Mouse (Mus musculus) splenic B cell, adult 2 months (primary cell): ENCODE measurements around the gene Igsf21.

Experiments
- DNase-seq: peaks from one replicate; pipeline ENCODE4 v3.0.0-alpha.2; 2011; ENCODE audit warnings: low read depth, low spot score
- H3K27me3 ChIP-seq: 2 replicates; pipeline ENCODE4 v1.6.1; 2012; ENCODE audit warnings: mild to moderate bottlenecking, low read length, moderate library complexity, mixed read lengths; ENCODE audit not compliant: control insufficient read depth, poor library complexity, insufficient read depth, severe bottlenecking
- H3K36me3 ChIP-seq: 2 replicates; pipeline ENCODE4 v1.6.1; 2012; ENCODE audit warnings: mild to moderate bottlenecking, low read length, moderate library complexity, mixed read lengths; ENCODE audit not compliant: control insufficient read depth, poor library complexity, insufficient read depth, severe bottlenecking

Igsf21 gene

DNA sequence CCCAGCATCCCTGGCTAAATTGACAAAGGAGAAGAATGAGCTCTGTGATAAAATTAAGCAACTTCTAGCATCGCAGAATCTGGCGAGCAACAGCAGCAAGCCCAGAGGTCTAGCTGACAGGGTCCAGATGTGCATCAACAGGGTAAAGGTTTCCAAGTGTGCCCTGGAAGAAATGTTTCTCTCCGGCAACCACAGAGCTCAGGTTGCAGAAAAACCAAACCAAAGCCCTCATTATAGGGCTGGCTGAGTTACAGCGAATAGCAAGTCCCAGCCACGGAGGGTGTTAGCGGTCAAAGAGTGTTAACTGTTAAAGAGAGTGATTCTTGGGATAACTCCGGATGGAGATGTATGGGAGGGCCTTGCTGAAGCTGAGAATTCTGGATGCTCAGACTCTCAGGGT, 230.7 kb downstream of the Igsf21 start:
- H3K27me3 ChIP-seq = no peaks in the 10 kb centered on the region; the same call in 1 of the 2 replicates
- no peak for DNase-seq
- no peaks in the 10 kb centered on the region for H3K36me3 ChIP-seq

DNA sequence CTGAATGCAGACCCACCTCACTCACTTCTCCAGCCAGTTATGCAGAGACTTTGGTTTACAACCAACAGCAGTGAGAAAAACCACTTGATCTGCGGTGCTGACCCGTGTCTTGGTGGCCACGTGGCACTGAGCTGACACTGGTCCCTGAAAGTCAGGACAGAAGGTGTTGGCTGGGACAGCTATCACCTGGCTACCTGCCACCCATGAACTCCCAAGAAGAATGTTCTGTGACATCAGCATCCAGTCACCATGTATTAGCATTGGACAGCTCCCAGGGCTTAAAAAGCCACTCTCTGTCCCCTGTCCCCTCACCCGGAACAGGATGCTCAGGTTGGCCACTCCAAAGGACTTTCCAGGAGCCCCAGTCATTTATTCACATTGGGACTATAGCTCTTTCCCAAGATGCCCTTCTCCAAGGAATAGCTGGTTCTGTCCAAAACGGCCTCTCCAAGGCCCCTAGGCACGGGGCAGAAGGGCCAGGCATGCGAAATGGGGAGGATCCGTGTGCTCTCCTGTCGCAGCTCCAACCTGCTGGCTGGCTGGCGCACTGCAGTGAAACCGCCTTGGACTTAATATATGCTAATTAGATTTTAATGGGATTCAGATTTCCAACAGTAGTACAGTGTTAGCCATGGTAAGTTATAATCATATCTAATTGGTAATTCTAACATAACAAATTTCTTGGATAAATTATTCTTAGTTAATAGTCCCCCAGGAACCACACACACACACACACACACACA, 235.7 kb downstream of the Igsf21 start:
- no peaks in the 10 kb centered on the region for H3K27me3 ChIP-seq
- no peaks in the 10 kb centered on the region for H3K36me3 ChIP-seq
- no peak for DNase-seq

DNA sequence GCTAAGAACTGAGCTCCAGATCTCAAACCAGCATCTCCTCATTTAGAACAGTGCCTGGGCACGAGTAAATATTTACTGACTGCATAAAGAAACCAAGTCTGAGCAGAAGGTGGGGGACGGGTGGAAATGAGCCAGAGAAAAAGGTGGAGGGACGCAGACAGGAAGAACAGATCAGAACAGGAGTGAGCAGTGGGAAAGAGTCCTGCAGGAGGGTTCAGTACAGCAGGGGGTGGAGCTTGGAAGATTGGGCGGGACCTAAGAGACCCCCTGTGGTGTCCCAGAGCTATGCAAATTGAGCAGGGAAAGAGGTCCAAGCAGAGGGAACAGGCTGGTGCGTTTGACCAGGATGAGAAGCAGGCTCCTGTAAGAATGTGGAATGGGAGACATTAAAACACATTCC, 241.7 kb downstream of the Igsf21 start:
- Histone ChIP-seq H3K36me3 (no peaks in the 10 kb centered on the region), H3K27me3 (no peaks in the 10 kb centered on the region; the same call in 1 of the 2 replicates)
- DNase-seq = no peak

DNA sequence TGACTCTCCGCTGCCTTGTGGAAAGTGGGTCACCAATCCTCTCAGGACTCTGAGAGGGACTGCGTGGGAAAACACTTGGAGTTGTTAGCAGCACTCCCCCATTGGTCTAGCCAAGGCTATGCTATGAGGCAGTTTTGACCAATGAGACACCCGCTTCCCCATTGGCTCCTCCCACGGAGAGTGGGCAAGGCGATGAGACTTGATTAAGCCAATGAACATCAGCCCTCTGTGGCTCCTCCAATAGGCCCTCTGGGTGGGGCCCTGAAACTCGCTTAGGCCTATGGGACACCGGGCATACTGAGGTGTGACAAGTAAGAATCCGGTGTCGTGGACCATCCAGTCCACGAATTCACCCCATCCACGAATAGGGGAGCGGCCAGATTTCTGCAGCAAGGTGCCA, 242.4 kb downstream of the Igsf21 start:
- Histone ChIP-seq H3K36me3 (no peaks in the 10 kb centered on the region), H3K27me3 (no peaks in the 10 kb centered on the region; the same call in 1 of the 2 replicates)
- DNase-seq = peak; percentile 37

DNA sequence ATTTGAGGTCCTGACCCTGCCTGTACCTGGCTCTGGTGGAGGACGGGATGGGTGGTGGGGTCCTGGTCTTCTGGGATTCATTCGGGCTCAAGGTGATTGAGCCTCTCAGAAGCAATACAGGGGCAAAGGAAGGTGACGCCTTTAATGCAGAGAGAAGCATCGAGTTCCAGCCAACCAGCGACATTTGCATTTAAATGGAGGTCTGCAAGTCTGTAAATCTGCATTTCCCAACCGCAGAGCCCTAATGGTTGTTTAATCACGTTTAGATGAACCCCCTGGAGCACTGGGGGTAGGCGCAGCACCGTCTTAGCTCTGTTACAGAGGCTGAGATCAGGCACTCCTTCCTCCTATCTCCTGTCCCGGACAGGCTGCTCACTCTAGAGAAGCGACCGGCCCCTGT, 244.5 kb downstream of the Igsf21 start:
- Histone ChIP-seq H3K27me3 (no peaks in the 10 kb centered on the region; the same call in 1 of the 2 replicates), H3K36me3 (no peaks in the 10 kb centered on the region)
- no peak for DNase-seq

DNA sequence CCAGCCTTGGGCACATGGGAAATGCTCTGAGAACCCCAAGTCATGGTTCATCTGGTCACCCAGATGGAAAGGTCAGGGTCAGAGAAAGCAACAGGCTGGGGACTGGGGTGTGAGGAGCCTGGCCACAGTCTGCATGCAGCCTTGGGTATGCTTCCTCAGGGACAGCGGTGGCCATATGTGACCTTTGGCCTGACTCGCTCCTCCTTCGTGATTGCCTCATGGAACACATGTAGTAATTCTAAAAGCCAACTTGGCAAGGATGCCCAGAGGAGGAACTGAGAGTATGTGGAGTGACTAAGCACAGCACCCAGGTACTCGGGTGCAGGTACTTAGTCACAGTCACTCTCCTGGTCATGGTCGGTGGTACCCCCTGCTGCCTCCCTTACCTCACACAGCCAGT, 245.7 kb downstream of the Igsf21 start:
- no peaks in the 10 kb centered on the region; the same call in 1 of the 2 replicates for H3K27me3 ChIP-seq

DNA sequence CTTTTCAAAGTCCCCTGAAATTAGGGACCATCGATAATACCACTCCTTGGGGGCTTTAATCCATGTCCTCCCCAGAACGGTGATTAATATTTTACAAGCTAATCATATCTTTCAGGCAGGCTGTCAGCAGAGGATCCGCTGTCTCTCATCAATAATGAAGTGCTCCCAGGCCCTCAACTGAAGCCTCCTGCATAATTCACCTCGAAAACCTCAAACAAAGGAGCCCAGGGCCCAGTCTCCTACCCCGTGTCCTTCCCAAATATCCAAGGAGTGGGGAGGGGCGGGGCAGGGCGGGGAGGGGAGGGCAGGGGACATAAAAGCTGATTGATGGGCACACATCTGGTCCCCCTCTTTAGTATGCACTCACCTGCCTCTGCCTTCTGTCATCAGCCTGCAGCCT, 247.6 kb downstream of the Igsf21 start:
- H3K36me3 ChIP-seq = no peaks in the 10 kb centered on the region
- no peaks in the 10 kb centered on the region; the same call in 1 of the 2 replicates for H3K27me3 ChIP-seq
- no peak for DNase-seq

More for the DNA sequence above, 245.7 kb downstream of the Igsf21 start:
- DNase-seq = no peak
- no peaks in the 10 kb centered on the region for H3K36me3 ChIP-seq

DNA sequence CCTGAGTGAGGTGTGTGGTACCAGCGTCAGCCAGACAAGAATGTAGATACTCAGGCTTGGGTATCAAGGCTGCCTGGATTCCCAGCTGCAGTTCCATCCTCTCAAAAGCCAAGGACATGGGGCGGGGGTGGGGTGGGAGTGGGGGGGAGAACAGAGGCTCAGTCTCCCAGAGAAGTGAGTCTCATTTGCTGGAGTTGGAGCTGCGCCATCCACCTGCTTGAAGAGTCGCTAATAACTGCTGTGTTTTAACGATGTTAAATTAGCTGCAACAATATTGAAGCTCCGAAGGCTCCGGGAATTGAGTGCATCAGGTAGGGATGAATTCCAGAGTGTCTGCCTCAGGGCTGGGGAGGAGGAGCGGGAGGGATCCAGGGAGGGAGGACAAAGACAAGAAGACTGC, 250.9 kb downstream of the Igsf21 start:
- Histone ChIP-seq H3K27me3 (no peaks in the 10 kb centered on the region; the same call in 1 of the 2 replicates), H3K36me3 (no peaks in the 10 kb centered on the region)
- no peak for DNase-seq

DNA sequence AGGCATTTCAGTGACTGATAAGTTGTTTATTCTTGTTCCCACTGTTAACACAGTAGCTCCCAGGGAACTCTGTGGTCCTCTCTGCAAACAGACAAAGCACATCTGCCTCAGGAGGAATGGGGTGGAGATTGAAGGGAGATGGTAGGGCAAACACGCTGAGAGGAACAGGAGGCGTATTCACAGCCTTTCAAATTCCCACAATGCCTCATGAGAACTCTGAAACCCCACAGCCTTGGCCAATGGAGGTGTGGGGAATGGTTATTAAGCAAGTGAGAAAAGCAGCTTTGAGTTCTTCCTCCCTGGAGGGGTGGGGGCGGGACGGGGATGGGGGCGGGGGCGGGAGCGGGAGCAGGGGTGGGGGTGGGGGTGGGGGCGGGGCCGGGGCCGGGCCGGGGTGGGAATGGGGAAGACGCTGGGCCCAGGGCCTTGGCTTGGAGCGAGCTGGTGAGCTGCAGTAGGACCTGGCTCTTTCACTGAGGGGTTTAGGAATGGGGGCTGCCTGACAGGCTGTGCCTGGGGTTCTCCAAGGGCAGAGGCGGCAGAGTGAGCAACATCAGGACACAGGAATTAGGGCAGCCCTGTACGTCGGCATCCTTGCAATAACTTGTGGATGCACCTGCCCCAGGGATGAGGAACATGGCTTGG, 253.4 kb downstream of the Igsf21 start:
- no peak for DNase-seq
- Histone ChIP-seq H3K36me3 (no peaks in the 10 kb centered on the region), H3K27me3 (no peaks in the 10 kb centered on the region)

DNA sequence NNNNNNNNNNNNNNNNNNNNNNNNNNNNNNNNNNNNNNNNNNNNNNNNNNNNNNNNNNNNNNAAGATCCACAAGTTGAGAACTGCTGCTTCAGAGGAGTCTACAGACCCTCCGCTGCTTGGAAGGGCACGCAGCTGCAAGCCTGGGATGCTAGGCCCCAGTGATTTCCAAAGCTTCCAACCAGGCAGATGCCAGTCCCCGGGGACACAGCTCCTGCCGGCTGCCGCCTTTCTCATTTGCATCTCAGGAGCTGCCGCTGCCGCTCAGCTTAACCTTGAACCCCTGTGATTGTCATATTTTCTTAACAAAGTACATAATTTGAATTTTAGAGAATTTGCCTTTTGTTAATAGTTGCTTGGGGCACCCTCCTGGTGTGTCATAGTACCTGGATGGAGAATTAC, 259.7 kb downstream of the Igsf21 start:
- DNase-seq = no peak
- H3K36me3 ChIP-seq = no peaks in the 10 kb centered on the region

DNA sequence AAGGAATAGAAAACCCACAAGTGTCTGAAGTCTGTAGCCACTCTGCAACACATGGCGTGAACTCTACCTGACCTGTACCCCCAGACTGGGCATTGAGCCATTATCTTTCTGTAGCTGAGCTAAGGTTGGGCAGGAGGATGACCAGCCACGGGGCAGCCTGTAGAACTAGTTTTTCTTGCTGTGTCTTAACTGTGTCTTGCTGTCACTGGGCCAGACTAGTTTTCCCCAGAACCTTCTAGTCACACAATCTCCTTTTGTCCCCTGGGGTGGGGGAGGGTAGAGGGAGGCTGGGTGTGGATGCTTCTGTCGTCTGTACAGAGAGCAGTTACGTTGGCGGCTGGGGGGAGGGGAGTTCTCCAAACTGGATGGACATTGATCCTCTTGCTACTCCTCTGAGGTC, 267.9 kb downstream of the Igsf21 start:
- no peaks in the 10 kb centered on the region for H3K36me3 ChIP-seq
- no peak for DNase-seq
- no peaks in the 10 kb centered on the region for H3K27me3 ChIP-seq

More for the DNA sequence above, 259.7 kb downstream of the Igsf21 start:
- H3K27me3 ChIP-seq = no peaks in the 10 kb centered on the region

DNA sequence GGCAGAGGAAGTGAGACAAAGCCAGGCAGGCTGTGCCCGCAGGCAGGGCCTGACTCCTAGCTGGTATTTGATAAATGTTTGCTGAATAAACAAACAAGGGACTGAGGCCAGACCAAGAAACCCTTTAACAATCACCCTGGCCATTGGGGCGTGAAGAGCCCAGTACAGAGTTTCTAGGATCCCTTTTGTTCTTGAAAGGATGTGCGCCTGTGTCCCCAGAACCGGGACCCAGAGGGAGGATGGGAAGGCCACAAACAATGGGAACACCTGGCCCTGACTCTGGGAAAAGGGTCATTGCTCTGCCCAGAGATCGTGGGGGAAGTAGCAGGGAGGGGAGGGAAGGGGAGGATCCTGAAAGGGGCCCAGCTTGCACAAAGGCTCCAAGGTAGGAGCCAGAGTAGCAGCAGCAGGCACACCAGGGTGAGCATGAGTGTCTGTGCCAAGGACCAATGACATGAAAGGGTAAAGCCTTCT, 269.2 kb downstream of the Igsf21 start:
- Histone ChIP-seq H3K27me3 (no peaks in the 10 kb centered on the region), H3K36me3 (no peaks in the 10 kb centered on the region)
- DNase-seq = no peak
